Mouse (Mus musculus): ENCODE measurements around the gene Nosip. TPM values are rescaled to one million over a fixed set of nuclear protein-coding genes. Genes with fewer than 3 reads are reported as not detected.

Gene Nosip
- polyA plus RNA-seq, 1 experiment from 2014 or later = 62.4 TPM

- WGBS = under 1% methylated on average over 46 of the region's 59 CpGs
- H3K4me2 ChIP-seq (replicated peaks) = peak overlapping the region; percentile 94
These were observed 8.9 kb upstream of the Nosip start for GRCm38 (mm10) chr7:45053117-45053930.

GRCm38 (mm10) chr7:45053931-45054510 is 8.2 kb upstream of the Nosip start:
- peak overlapping the region; percentile 92 for H3K9ac ChIP-seq (replicated peaks)
- no peaks in the 10 kb centered on the region for H3K27me3 ChIP-seq
- peak overlapping the region; percentile 86 for H3K4me3 ChIP-seq
- H3K9me3 ChIP-seq = no peaks in the 10 kb centered on the region
- peak overlapping the region; percentile 100 for H3K27ac ChIP-seq (replicated peaks)
- H3K36me3 ChIP-seq = peaks cover 14% of the 10 kb centered on the region
- H3K4me1 ChIP-seq = peaks cover 34% of the 10 kb centered on the region
- peak; percentile 92 for ATAC-seq (replicated peaks)
- H3K4me2 ChIP-seq (replicated peaks) = peak overlapping the region; percentile 94
- under 1% methylated on average over 33 of the region's 33 CpGs for WGBS

More at GRCm38 (mm10) chr7:45053117-45053930, 8.9 kb upstream of the Nosip start:
- no peaks in the 10 kb centered on the region for H3K27me3 ChIP-seq
- H3K27ac ChIP-seq (replicated peaks) = peak overlapping the region; percentile 100
- peak; percentile 62 for ATAC-seq (replicated peaks)
- H3K4me3 ChIP-seq = peak overlapping the region; percentile 86
- H3K36me3 ChIP-seq = peaks cover 21% of the 10 kb centered on the region
- H3K9ac ChIP-seq (replicated peaks) = peak overlapping the region; percentile 92
- peaks cover 30% of the 10 kb centered on the region for H3K4me1 ChIP-seq
- no peaks in the 10 kb centered on the region for H3K9me3 ChIP-seq

GRCm38 (mm10) chr7:45056329-45056971 is 5.8 kb upstream of the Nosip start:
- Histone ChIP-seq H3K27me3 (no peaks in the 10 kb centered on the region), H3K9ac (replicated peaks) (no peak overlapping the region), H3K4me1 (peaks cover 30% of the 10 kb centered on the region), H3K4me3 (no peak overlapping the region), H3K9me3 (no peaks in the 10 kb centered on the region), H3K4me2 (replicated peaks) (no peak overlapping the region), H3K27ac (replicated peaks) (no peak overlapping the region), H3K36me3 (no peaks in the 10 kb centered on the region)
- no peak for ATAC-seq (replicated peaks)
- 67% methylated on average over 14 of the region's 14 CpGs for WGBS

- no peaks in the 10 kb centered on the region for H3K27me3 ChIP-seq
- peaks cover 30% of the 10 kb centered on the region for H3K4me1 ChIP-seq
- H3K4me2 ChIP-seq (replicated peaks) = no peak overlapping the region
- no peak overlapping the region for H3K27ac ChIP-seq (replicated peaks)
- no peak overlapping the region for H3K9ac ChIP-seq (replicated peaks)
- no peak overlapping the region for H3K4me3 ChIP-seq
- ATAC-seq (replicated peaks) = no peak
- H3K9me3 ChIP-seq = no peaks in the 10 kb centered on the region
- no peaks in the 10 kb centered on the region for H3K36me3 ChIP-seq
These were observed 5.3 kb upstream of the Nosip start for GRCm38 (mm10) chr7:45056972-45057348.

GRCm38 (mm10) chr7:45058607-45059571 is 3.3 kb upstream of the Nosip start:
- Histone ChIP-seq H3K27ac (replicated peaks) (peak overlapping the region; percentile 71), H3K4me2 (replicated peaks) (no peak overlapping the region), H3K4me1 (peaks cover 34% of the 10 kb centered on the region), H3K9ac (replicated peaks) (0 out of 2 replicates have a peak overlapping the region, but pooled peaks have one; percentile 15), H3K9me3 (no peaks in the 10 kb centered on the region), H3K36me3 (no peaks in the 10 kb centered on the region), H3K27me3 (no peaks in the 10 kb centered on the region), H3K4me3 (no peak overlapping the region)
- 78% methylated on average over 10 of the region's 10 CpGs for WGBS
- ATAC-seq (replicated peaks) = no peak

- no peak for ATAC-seq (replicated peaks)
- WGBS = 90% methylated on average over 6 of the region's 6 CpGs
- H3K4me2 ChIP-seq (replicated peaks) = no peak overlapping the region
- H3K9me3 ChIP-seq = no peaks in the 10 kb centered on the region
- H3K36me3 ChIP-seq = no peaks in the 10 kb centered on the region
- no peak overlapping the region for H3K4me3 ChIP-seq
- no peak overlapping the region for H3K27ac ChIP-seq (replicated peaks)
- H3K27me3 ChIP-seq = no peaks in the 10 kb centered on the region
- H3K4me1 ChIP-seq = peaks cover 34% of the 10 kb centered on the region
- no peak overlapping the region for H3K9ac ChIP-seq (replicated peaks)
These were observed 1.6 kb upstream of the Nosip start for GRCm38 (mm10) chr7:45060632-45061122.

- Histone ChIP-seq H3K36me3 (no peaks in the 10 kb centered on the region), H3K4me1 (peaks cover 34% of the 10 kb centered on the region), H3K9me3 (no peaks in the 10 kb centered on the region), H3K27me3 (no peaks in the 10 kb centered on the region), H3K27ac (replicated peaks) (peak overlapping the region; percentile 96), H3K4me2 (replicated peaks) (peak overlapping the region; percentile 56), H3K9ac (replicated peaks) (peak overlapping the region; percentile 66), H3K4me3 (peak overlapping the region; percentile 95)
- WGBS = 17% methylated on average over 11 of the region's 11 CpGs
- ATAC-seq (replicated peaks) = no peak
These were observed 625 bp upstream of the Nosip start for GRCm38 (mm10) chr7:45061532-45062075.

- no peaks in the 10 kb centered on the region for H3K9me3 ChIP-seq
- 80% methylated on average over 4 of the region's 4 CpGs for WGBS
- no peaks in the 10 kb centered on the region for H3K27me3 ChIP-seq
- H3K4me1 ChIP-seq = peaks cover 13% of the 10 kb centered on the region
- H3K36me3 ChIP-seq = no peaks in the 10 kb centered on the region
- no peak overlapping the region for H3K4me2 ChIP-seq (replicated peaks)
- no peak for ATAC-seq (replicated peaks)
- H3K4me3 ChIP-seq = no peak overlapping the region
- H3K9ac ChIP-seq (replicated peaks) = no peak overlapping the region
- no peak overlapping the region for H3K27ac ChIP-seq (replicated peaks)
These were observed 5.2 kb downstream of the Nosip start for GRCm38 (mm10) chr7:45067190-45067999.

GRCm38 (mm10) chr7:45068000-45068318 is 5.7 kb downstream of the Nosip start:
- H3K36me3 ChIP-seq = no peaks in the 10 kb centered on the region
- no peak overlapping the region for H3K4me2 ChIP-seq (replicated peaks)
- H3K27ac ChIP-seq (replicated peaks) = no peak overlapping the region
- no peaks in the 10 kb centered on the region for H3K9me3 ChIP-seq
- peaks cover 13% of the 10 kb centered on the region for H3K4me1 ChIP-seq
- no peak for ATAC-seq (replicated peaks)
- 22% methylated on average over 5 of the region's 5 CpGs for WGBS
- no peaks in the 10 kb centered on the region for H3K27me3 ChIP-seq
- H3K4me3 ChIP-seq = no peak overlapping the region
- no peak overlapping the region for H3K9ac ChIP-seq (replicated peaks)

GRCm38 (mm10) chr7:45069671-45070070 is 7.4 kb downstream of the Nosip start:
- no peak overlapping the region for H3K4me2 ChIP-seq (replicated peaks)
- ATAC-seq (replicated peaks) = no peak
- no peaks in the 10 kb centered on the region for H3K27me3 ChIP-seq
- H3K9ac ChIP-seq (replicated peaks) = no peak overlapping the region
- H3K36me3 ChIP-seq = no peaks in the 10 kb centered on the region
- H3K9me3 ChIP-seq = no peaks in the 10 kb centered on the region
- H3K27ac ChIP-seq (replicated peaks) = no peak overlapping the region
- H3K4me1 ChIP-seq = no peaks in the 10 kb centered on the region
- H3K4me3 ChIP-seq = no peak overlapping the region
- 96% methylated on average over 2 of the region's 2 CpGs for WGBS

- Histone ChIP-seq H3K4me3 (no peak overlapping the region), H3K4me1 (no peaks in the 10 kb centered on the region), H3K27ac (replicated peaks) (no peak overlapping the region), H3K9ac (replicated peaks) (no peak overlapping the region), H3K9me3 (no peaks in the 10 kb centered on the region), H3K36me3 (peaks cover 18% of the 10 kb centered on the region), H3K27me3 (no peaks in the 10 kb centered on the region), H3K4me2 (replicated peaks) (no peak overlapping the region)
- no peak for ATAC-seq (replicated peaks)
- WGBS = 66% methylated on average over 2 of the region's 2 CpGs
These were observed 10.0 kb downstream of the Nosip start for GRCm38 (mm10) chr7:45072230-45072629.
